Mouse (Mus musculus) cerebellum, postnatal 10 days (tissue): ENCODE measurements around the gene Pmvk.
"Not testable (repeated sequence)": the region's sequence is repeated elsewhere in the genome, so short reads cannot be mapped to it uniquely, and the experiment has no call there.

Source experiments
- DNase-seq, 2 experiments: peaks; one replicate each; pipeline ENCODE4 v3.0.0; 2021; ENCODE audit warnings: mixed read lengths in 2 of 2

The Pmvk gene

GRCm38 (mm10) chr3:89429021-89429420, 25.3 kb upstream of the Pmvk start:
- DNase-seq = not testable (repeated sequence)

DNA sequence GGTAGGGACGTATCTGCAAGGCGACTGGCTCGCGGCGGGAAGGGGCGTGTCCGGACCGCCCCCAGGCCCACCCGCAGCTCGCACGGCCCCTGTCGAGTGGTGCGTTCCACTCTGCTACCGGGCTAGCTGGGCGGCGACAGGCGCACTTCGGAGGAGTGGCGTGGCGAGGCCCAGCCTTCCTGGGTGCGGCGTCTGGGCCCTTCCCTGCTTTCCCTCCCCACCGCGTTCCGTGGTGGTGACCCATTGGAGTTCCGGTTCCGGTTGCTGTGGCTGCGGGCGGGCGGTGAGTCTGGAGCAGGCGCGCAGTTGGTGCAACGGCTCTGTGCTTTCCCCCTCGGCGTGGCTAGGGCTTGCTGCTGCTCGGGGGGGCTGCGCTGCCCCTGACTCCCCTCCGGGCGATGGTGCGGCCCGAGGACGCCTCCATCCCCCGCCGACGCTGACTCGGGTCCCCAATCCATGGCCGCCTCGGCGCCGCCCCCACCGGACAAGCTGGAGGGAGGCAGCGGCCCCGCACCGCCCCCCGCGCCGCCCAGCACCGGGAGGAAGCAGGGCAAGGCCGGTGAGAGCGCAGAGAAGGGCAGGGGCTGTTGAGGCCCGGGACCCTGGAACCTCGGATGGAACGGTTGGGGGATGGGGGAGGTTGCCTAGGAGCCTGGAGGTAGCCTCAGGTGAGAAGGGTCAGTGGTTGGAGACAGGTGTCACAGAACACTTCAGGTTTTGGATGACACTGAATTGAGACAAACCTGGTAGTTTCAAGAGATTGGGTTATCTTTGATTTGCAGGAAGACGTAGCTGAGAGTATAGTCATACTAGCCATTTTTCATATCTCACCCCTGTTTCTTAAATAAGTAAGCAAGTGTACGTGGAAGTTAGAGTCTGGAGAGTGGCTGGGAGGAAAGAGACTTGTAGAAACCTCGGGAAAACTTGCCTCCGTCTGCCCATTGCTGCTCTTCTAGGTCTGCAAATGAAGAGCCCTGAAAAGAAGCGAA, 23.9 kb upstream of the Pmvk start, which contains the start of gene Pygo2:
Gene Pygo2, plus strand, starts transcription at position 44 of the 989 bp plus-strand sequence.
- DNase-seq = peak; percentile 96 to 98

DNA sequence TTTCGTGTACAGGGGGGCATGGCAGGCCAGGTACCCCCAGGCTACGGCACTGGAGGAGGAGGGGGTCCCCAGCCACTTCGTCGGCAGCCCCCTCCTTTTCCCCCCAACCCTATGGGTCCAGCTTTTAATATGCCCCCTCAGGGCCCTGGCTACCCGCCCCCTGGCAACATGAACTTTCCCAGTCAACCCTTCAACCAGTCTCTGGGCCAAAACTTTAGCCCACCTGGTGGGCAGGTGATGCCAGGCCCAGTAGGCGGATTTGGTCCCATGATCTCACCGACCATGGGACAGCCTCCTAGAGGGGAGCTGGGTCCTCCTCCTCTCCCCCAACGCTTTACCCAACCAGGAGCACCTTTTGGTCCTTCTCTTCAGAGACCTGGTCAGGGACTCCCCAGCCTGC, 21.7 kb upstream of the Pmvk start:
- DNase-seq = peak in 1 of 2 experiments; percentile 23

DNA sequence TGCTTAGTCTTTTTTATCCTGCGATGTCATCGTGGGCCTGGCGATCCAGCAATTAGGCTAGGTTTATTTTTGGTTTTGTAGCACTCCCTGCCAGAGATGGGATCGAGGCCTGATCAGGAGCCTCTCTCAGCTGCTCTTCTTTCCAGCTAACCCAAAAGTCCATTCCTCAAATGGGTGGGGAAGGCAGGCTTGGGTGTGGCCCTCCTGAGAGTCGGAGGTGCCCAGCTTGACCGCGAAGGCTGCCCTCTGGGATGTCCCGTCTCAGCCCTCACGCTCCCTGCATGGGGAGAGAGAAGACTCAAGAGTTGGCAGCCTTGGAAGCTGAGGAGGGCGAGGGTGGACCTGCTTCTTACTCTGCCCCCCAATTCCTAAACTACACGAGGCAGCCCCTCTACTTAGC, 19.8 kb upstream of the Pmvk start:
- no peak for DNase-seq

GRCm38 (mm10) chr3:89435041-89435440, 19.3 kb upstream of the Pmvk start:
- DNase-seq = peak in 1 of 2 experiments; percentile 36

DNA sequence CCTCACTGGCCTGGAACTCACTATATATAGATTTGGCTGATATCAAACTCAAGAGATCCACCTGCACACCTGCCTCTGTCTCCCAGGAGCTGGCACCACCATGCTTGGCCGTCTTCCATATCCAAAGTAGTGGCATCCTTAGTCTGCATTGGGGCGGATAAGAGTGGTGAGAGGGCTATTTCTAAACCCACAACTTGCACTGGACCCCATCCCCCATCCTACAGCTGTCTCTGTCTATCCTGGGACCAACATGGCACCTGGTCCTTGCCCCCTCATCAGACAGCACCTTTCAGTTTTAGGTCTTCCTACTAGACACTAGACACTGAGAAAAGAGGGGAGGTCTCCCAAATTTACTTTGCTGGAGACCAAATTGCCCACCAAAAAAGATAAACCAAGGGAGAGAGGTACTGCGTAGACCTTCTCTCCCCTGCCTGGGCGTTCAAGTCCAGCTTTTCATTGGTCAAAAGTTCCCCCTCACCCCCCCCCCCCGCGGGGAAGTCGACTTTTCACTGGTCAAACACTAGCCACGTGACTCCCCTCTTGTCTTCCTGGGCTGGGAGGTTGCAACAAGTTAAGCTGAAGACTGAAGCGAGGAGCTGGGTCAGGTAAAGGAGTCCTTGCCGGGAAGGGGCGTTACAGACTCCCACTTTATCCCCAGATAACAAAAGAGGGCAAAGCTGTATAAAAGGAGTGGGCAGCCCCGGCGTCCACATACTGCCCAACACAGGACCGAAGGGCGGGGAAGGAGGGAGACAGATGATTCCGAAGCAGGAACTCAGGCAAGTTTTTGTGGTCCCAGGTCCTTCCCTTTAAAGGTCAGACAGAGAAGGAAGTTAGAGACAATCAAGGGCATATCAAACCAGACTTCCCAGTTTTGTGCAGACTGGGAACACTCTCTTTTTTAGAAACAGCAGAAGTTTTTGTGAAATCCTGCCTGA, 17.9 kb upstream of the Pmvk start, which contains the start of gene Pbxip1:
Gene Pbxip1, plus strand, starts transcription at position 531 of the 938 bp plus-strand sequence.
- DNase-seq = peak in 1 of 2 experiments; percentile 43

GRCm38 (mm10) chr3:89437269-89437668, 17.1 kb upstream of the Pmvk start:
- no peak for DNase-seq

DNA sequence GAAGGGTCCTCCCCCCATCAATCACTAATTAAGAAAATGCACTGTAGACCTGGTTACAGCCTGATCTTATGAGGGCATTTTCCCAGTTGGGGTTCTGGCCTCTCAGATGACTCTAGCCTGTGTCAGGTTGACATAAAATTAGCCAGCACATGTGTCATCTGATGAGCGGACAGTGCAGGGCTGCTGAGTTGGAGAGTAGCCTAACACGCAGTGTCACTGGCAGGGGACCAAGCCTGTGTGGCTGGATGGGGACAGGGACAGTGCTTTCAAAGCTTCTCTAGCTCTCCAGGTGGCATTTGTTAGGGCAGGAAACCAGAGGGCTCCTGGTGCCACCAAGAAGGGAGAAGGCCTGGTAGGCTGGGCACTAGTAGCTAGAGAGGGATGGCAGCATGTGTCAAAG, 13.7 kb upstream of the Pmvk start:
- peak; percentile 47 to 54 for DNase-seq

DNA sequence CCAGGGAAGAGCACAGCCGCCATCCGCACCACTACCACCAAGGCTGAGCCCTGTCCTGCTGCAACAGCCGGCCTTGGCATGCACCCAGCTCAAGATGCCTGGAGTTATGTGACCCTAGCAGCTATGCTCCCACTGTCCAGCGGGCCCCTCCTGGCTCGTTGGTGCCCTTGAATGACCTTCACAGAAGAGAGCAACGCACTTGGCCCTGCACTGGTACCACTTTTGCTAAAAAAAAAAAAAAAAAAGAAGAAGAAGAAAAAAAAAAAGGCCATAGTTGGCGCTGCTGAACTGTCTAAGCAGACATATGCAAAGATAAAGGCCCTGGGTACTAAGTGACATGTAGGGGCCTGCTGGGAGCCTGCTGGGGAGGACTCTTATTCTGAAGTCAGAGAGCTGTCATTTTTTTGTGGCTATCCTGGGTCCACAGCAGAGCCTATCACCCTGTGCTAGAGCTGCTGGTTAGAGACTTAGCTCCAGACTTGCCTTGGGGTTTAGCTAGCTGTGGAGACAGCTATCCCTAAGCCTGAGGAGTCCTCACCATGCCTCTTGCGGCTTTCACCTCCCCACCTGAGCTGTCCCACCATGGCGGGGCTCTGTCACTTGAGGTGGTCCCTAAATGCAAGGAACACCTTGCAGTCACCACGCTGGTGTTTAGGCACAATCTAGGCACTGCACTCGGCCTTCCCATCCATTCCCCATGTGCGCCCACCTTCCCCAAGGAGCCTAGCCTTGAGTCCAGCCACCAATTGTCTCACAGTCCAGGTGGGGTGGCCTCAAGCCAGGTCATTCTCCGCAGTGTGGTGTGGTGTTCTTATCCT, 5.4 kb upstream of the Pmvk start:
- peak; percentile 59 to 70 for DNase-seq

DNA sequence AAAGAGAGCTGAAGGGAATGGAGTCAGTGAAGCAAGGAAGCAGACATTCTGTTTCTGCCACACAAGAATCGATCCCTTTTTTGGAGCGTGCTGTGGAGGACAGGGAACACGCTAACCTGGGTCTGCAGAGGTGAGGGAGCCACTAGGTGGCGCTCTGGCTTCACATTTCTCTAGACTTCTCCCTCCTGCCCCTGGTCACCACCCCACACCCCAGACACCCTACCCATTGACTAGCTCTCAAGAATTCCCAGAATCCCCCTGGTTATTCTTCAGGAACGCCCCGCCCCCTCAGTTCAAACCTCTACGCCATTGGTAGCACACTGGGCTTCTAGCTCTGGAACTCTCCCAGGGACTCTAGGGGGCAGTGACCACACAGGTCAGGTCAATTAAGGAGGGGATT, 4.8 kb upstream of the Pmvk start:
- peak; percentile 84 to 86 for DNase-seq

DNA sequence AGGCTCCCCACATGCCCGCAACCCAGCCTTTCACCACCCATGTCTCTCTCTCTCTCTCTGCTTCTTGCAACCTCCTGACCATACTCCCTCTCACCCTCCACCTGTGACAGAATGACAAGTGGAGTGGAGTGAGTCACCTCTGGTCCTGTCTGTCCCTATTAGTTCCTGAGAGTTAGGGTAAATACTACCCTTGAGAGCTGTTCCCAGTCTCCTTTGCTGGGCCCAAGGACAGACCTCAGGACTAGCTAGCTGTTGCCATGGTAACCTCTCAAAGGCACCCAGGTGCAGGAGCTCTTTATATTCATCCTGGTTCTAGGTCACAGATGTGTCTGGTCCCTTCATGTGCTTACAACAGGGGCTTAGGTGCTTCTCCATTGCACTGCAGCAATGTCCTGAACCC, 2.4 kb upstream of the Pmvk start:
- no peak for DNase-seq

DNA sequence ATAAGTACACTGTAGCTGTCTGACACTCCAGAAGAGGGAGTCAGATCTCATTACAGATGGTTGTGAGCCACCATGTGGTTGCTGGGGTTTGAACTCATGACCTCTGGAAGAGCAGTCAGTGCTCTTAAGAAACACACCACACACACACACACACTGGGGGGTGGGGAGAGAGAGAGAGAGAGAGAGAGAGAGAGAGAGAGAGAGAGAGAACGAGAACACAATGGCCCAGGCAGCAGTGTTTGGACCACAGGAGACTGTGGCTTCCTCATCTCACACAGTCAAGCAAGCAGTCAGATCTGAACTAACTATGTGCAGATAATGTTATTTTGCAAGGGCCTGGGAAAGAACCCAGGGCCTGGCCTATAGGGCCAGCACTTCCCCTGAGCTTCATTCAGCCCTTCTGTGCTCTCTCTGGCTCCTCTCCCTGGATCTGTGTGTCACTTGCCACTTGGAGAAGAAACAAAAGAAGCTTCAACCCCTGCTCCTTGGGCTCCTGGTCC, 1.5 kb downstream of the Pmvk start:
- DNase-seq = no peak

- DNase-seq = peak; percentile 76 to 77
Measured at GRCm38 (mm10) chr3:89456726-89457665, 2.7 kb downstream of the Pmvk start.

- no peak for DNase-seq
Measured at GRCm38 (mm10) chr3:89458372-89458964, 4.1 kb downstream of the Pmvk start.

GRCm38 (mm10) chr3:89458965-89459807, 4.8 kb downstream of the Pmvk start:
- DNase-seq = peak; percentile 98 to 99

- DNase-seq = no peak
Measured at GRCm38 (mm10) chr3:89468268-89468667, 13.9 kb downstream of the Pmvk start.

GRCm38 (mm10) chr3:89472280-89472679, 17.9 kb downstream of the Pmvk start:
- no peak for DNase-seq

GRCm38 (mm10) chr3:89473838-89474237, 19.5 kb downstream of the Pmvk start:
- DNase-seq = no peak

DNA sequence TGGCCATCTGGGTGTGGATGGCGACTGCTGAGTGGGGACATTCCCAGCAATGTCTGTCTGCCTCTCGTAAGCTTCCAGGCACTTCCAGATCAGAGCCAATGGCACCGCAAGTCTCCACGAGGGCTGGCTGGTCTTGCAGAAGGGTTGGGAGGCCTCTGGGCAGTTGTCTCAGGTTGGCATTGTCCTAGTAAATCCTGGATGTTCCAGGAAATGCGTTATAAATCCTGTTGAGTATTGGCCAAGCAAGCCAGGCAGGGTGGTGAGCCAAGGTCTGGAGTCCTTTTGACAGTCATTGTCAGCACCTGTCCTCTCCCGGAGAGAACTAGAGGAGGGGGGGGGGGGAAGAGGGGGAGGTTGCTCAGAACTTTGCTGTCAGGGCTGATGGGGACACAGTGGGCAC, 24.7 kb downstream of the Pmvk start:
- no peak for DNase-seq
